Mouse (Mus musculus) cerebellum, postnatal 4 days (tissue): ENCODE results near the gene Fam208b.

Source experiments
- DNase-seq, 2 experiments: peaks; one replicate each; pipeline ENCODE4 v3.0.0; 2022; ENCODE audit warnings: low spot score in 2 of 2, mixed read lengths in 1 of 2

Gene Fam208b

GRCm38 (mm10) chr13:3610795-3611438, at the start of gene Fam208b:
Fam208b (minus strand) TSS chr13:3611108.
- peak; percentile 93 to 97 for DNase-seq

DNA sequence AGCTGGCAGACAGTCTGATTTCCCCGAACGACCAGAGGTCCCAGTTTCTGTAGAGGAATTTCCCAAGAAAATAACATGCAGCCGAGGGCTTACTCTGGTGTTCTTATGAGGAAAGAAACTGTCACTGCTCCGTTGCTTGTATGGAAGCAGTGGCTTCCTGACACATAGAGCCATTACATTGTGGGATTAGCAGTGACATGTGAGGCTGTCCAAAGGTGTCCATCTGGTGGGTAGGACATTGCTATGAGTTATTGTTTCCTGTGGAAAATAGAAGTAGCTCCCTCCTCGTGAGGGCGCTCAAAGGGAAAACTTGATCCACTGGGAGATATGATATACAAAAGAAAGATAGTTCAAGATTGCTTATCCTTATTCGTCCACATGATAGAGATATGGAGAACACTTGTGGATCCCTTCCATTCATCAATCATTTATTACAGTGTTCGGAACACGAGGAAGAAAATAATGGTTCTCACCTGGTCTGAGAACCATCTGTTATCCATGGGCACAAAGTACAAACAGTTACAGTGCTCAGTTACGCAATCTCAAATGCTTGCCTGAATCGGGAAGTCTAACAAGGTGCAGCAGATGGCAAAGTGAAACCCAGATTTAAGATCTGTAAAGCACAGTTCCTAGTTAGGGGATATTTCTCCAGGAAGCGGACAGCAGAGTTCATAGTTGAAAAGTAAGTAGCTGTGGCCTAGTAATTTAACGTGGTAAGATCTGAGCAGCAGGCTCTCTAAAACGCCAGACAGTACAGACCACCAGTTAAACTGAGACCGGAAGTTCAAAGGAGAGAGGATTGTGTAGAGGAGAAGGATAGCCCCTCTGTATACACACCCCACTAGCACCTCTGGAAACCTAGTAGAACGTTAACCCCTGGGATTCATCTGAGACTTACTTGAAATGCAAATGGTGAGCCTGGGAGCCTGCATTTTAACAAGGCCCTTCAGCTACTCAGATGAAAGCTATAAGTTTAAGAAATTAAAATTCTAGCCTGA, 48.6 kb upstream of the Fam208b start:
- no peak for DNase-seq

- DNase-seq, result no peak
These were observed 43.5 kb upstream of the Fam208b start for GRCm38 (mm10) chr13:3654432-3654831.

DNA sequence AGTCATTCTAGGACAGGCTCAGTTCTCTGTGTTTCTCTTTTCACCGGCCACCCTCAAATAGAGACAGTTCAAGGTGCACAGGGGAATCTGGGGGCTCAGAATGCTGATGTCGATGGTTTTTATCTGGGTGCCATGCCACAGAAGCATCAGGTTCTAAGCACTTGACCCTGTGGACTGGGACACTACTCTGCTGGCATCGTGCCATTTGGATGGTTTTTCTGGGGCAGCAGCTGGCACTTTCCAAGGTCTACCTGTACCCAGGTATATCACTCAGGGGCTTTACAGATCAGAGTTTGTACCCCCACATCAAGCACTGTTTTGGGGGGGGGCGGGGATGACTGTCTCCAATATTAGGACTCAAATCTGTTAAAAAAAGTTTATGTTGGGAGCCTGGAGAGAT, 39.7 kb upstream of the Fam208b start:
- no peak for DNase-seq

DNA sequence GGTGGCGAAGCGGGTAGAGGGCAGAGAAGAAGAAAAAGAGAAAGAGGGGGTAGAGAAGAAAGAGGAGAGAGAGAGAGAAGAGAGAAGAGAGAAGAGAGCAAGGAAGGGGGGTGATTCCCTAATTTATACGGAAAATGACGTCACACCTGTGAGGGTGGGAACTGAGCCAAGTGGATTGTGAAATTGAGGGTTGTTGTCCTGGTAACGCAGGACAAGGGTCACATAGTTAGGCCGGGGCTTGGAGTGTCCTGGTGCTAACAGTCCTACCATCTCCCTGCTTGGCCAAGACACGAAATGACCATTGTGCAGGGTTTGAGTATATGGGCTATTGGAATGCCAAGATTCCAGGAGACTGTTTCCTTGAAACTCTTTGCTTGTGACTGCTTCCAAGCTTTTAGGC, 35.7 kb upstream of the Fam208b start:
- no peak for DNase-seq

GRCm38 (mm10) chr13:3645919-3646318, 35.0 kb upstream of the Fam208b start:
- DNase-seq, result no peak

DNA sequence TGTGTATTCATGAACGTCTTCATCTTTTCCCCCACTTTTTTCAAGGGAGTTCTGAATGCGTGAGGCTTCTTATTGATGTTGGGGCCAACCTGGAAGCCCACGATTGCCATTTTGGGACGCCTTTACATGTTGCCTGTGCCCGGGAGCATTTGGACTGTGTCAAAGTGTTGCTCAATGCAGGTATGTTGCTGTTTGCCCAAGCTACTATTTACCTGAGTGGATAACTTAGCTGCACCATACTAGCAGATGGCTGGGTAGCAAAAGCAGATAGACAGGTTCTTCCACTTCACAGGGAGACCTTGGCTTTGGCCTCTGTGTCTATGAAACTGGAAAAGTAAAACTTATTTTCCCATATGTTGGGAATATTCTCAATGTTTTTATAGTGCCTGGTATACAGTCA, 34.0 kb upstream of the Fam208b start:
- DNase-seq, result no peak

- DNase-seq, result no peak
These were observed 31.6 kb upstream of the Fam208b start for GRCm38 (mm10) chr13:3642538-3642937.

GRCm38 (mm10) chr13:3642049-3642448, 31.1 kb upstream of the Fam208b start:
- DNase-seq, result no peak

DNA sequence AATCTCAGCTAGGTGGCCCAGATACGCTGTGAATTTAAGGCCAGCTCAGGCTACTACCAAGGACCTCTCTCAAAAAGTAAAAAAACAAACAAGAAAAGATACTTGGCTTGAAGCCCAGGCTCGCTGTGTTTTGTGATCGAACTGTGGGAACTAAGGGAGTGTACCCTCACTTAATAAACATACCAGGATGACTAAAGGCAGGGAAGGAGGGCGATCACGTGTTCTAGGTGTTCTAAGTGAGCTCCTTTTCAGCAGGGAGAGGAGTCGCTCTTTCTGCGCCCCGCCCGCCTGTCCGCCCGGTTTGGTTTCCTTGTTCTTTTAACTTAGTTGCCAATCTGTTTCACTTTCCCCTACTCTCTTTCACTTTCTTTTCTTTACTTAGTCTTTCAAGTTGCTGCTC, 25.9 kb upstream of the Fam208b start:
- no peak for DNase-seq

- no peak for DNase-seq
These were observed 24.2 kb upstream of the Fam208b start for GRCm38 (mm10) chr13:3635076-3635475.

- peak; percentile 42 to 65 for DNase-seq
These were observed 23.2 kb upstream of the Fam208b start, which contains the start of gene Asb13 for GRCm38 (mm10) chr13:3633895-3634811. Asb13 (plus strand) TSS chr13:3634032.

- no peak for DNase-seq
These were observed 22.2 kb upstream of the Fam208b start for GRCm38 (mm10) chr13:3633131-3633530.

DNA sequence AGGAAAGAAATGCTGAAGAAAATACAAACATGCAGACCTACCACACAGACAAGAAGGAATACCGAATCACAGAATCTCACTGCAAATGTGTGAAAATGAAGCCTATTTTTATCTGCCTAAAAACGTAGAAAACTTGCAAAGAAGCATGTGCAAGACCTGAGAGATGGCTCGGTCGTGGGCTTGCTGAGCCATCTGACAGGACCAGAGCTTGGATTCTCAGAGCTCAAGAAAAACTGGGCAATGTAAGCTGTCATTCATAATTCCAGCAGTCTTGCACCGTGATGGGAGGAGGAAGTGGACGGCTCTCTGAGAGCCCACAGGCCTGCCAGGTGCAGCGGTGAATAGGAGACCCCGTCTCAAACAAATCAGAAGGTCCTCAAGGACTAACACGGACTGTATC, 21.6 kb upstream of the Fam208b start:
- DNase-seq, result no peak

DNA sequence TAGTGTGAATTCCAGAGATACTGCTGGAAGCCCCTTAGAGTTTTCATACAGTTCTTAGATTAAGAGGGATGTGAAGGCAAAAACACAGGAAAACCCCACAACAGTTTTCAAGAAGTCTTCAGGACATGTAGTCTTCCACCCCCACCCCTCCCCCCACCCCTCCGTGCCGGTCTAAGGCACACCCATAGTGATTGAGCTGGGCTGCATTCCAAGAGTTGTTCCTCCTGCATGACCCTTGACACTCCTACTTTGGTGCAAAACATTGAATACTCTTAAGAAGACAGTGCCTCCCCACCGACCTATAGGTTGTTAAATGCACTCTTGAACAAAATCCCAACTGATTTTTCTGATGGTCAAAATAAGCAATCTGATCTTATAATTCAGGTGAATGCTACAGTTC, 17.2 kb upstream of the Fam208b start:
- DNase-seq, result no peak

GRCm38 (mm10) chr13:3627139-3627538, 16.2 kb upstream of the Fam208b start:
- no peak for DNase-seq

DNA sequence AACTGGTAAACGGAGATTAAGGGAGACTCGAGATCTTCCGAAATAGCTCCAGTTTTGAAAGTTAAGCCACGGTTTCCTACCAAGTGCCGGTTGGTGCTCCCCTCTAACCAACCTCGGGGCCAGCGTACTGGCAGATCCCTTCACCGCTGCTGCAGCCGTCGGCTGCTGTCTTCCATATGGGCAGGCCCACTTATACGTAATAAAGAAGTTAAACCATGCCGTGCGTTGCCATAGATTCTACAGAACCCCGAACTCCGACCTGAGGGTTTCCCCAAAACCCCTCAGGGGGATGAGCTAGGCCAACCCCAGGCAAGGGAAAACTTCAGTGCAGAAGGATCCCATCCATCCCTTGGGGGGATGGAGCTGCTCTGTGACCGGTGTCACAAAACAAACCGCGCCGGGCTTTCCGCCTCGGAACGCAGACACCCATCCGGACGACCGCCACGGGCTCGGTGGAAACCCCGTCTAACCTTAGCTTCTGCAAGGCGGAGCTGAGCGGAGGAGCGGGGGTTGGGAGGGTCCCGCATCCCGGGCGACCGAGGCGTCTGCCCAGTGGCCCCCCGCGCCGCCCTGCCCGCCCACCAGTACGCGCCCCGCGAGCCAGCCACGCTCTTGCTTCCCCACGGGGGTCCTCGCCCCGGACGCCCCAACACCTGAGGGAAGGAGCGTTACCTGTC, 652 bp downstream of the Fam208b start:
- DNase-seq, result no peak

DNA sequence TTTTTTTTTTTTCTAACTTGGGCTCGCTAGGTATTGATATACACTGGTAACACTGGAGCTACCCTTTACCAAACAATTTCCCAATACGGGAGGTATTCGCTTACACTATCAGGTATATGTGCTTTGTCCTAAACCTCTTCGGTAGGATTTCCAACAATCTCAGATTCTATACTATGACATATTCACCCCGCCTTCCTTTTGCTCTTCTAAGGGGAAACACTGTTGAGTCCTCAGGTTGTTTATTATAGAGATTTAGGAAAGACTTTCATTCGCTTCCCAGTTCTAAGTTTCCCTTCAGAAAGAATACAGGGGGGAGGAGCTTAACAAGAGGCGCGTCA, 1.2 kb downstream of the Fam208b start:
- no peak for DNase-seq

- no peak for DNase-seq
These were observed 14.7 kb downstream of the Fam208b start for GRCm38 (mm10) chr13:3596232-3596631.

DNA sequence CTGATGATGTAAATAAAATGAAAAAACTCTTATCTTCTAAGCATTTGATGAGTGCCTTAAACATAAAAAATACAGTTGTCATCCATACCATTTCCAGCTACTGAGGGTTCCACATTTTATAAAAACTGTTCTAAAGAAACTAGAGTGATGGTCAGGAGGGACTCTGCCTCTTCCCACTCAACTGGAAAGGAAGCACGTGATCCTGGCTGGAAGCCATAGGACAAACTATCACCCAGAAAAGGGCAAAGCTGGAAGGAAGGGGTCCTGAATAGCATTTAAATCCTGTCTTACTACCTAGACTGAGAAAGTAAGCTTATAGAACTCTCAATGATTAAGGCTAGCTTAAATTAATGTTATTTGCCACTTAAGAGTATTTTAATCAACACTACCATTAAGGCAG, 16.6 kb downstream of the Fam208b start:
- no peak for DNase-seq

DNA sequence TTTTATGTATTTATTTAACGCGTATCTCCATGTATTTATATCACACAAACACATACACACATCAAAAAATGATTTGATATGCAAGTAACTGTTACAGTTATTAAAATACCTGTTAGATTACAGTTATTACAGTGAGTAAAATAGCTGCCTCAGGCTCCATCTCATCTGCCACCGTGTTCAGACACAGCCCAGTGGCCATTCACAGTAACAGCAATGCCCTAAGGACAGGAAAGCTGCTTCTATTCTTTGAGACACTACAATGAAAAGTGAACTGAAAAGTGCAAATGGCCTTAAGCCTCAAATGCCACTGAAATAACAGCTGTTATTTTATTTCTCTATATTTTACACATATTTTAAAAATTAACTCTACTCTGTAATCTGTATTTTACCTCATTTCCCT, 20.1 kb downstream of the Fam208b start:
- DNase-seq, result no peak
